Mouse (Mus musculus) cerebellum, adult 18-20 months (tissue): ENCODE data around the gene Rnft2.
A peak's percentile ranks its signal among the peaks of the same experiment; 100 is the strongest.

Experiments used
- DNase-seq, 2 experiments: peaks; one replicate each; pipeline ENCODE4 v3.0.0; 2021

Gene Rnft2

GRCm38 (mm10) chr5:118247378-118247777 lies 2.5 kb upstream of the Rnft2 start:
- DNase-seq = no peak

- peak; percentile 40 to 46 for DNase-seq
These were observed 841 bp upstream of the Rnft2 start for GRCm38 (mm10) chr5:118245606-118246308.

- no peak for DNase-seq
These were observed 5.2 kb downstream of the Rnft2 start for GRCm38 (mm10) chr5:118239671-118240070.

- peak; percentile 79 to 81 for DNase-seq
These were observed 8.0 kb downstream of the Rnft2 start for GRCm38 (mm10) chr5:118236891-118237290.

GRCm38 (mm10) chr5:118230071-118230611 lies 14.8 kb downstream of the Rnft2 start:
- no peak for DNase-seq

DNA sequence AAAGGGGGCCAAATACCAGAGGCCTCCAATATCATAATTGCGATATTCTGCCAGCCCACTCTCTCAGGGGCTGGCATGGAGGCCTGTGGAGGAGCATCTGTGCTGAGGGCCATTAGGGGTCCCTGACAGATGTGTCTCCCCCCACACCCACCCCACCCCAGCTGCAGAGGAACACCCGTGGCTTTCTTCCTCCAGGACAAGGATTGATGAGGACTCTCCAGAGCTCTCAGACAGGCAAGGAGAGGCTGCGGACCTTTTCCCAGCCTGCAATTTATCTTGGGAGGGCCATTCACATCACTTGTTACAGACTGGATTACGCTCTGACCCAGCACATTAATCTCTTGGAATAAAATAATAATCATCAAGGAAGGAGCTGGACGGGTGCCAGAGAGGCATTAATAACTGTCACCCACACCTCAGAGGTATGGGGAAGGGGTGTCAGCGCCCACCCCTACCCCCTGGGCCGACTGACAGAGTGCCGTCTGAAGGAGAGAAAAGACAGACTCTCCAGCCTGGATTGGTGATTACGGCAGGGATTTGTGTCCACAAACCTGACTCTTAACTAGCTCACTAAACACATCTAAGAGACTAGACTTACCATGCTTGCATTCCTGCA lies 21.7 kb downstream of the Rnft2 start:
- no peak for DNase-seq

DNA sequence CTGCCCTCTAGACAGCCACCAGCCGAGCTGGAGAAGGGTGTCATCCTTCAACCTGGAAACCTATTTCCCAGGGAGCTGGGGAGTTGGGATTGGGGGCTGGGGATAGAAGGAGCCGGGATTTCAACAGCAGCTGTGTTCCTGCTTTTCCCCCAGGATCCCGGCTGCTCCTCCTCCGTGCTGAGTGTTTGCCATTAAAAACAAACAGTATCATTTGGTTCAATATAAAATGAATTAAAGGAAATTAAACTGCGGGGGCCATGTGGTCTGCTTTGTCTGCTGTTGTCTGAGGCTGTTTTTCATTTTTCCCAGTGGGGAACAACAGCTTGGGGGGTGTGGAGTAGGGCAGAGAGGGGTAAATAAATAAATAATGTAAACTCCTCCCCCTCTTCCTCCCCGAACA lies 27.5 kb downstream of the Rnft2 start:
- no peak for DNase-seq

GRCm38 (mm10) chr5:118214418-118215154 lies 30.3 kb downstream of the Rnft2 start:
- DNase-seq = peak; percentile 93 to 94

DNA sequence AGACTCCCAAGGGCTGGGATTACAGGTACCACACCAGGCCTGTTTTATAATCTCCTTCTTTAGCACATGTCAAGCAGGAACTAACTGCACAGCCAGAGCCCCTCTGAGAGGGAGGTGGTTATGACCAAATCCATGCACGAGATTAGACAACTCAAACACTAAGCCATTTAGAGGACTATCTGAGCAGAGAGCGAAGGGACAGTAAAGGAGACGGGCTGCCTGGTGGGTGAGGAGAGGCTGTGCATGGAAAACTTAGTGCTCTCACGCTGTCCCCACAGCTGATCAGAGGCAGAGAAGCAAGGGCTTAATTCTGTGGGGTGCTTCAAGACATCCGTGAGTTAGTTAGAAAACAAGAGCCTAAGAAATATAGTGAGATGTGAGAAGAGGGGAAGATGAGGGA lies 30.9 kb downstream of the Rnft2 start:
- no peak for DNase-seq

DNA sequence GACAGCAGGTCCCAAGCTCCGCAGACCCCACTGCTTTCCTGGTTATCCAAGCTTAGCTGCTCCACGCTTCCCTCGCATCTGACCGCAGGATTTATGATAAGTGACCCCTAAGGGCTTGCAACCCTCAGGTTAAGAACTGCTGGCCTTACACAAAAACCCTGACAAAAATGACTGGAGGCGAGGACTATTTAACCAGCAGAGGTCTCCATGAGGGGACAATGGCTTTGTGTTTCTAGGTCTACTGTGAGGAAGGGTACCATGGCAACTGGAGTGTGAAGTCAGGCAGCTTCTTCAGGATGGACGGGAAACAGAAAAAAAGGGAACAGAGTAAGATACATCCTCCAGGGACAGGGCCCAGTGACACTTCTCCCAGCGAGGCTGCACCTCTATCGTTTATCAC lies 39.1 kb downstream of the Rnft2 start:
- no peak for DNase-seq

GRCm38 (mm10) chr5:118204675-118205440 lies 40.1 kb downstream of the Rnft2 start:
- DNase-seq = no peak

DNA sequence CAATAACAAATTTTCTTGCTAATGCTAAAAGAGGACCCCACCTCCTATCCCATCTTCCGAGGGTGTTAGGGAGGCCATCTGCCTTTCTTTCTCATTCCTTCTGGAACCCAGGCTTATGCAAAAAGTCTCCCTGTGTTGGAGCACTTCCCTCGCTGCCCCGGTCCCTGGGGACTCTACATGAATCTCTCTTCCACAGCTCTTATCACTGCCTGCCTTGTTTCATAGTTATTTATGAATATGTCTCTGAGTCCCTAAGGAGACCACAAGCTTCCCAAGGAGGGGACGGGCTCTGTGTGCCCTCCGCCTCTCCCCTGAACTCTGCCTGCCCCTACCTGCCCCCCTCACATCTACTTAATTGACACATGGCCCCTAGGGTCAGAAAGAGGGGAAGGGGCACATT lies 45.2 kb downstream of the Rnft2 start:
- DNase-seq = no peak

DNA sequence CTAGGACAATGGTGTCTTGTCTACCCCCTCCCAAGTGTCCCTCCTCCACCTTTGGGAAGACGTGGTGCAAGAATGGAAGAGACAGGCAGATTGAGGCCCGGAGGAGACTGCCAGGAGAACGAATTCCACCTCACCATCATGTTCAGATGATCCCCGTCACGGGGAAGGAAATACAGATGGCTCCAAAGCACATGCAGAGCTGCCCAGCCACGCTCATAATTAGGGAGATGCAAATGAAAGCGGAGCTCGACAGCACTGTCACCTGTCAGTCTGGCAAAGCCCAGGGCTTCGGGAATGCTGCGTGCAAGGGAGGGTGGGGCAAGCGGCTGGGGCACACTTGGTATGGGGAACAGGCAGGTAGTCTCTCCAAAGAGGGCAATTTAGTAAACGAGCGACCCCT lies 47.5 kb downstream of the Rnft2 start:
- no peak for DNase-seq

- DNase-seq = peak; percentile 38 to 47
These were observed 52.7 kb downstream of the Rnft2 start for GRCm38 (mm10) chr5:118192221-118192620.

GRCm38 (mm10) chr5:118190491-118190890 lies 54.4 kb downstream of the Rnft2 start:
- DNase-seq = no peak

GRCm38 (mm10) chr5:118188356-118188755 lies 56.6 kb downstream of the Rnft2 start:
- DNase-seq = no peak

GRCm38 (mm10) chr5:118186903-118187633 lies 57.8 kb downstream of the Rnft2 start:
- DNase-seq = no peak

- no peak for DNase-seq
These were observed 67.3 kb downstream of the Rnft2 start for GRCm38 (mm10) chr5:118177640-118178039.

- DNase-seq = no peak
These were observed 69.8 kb downstream of the Rnft2 start for GRCm38 (mm10) chr5:118175137-118175536.

GRCm38 (mm10) chr5:118174310-118175009 lies 70.5 kb downstream of the Rnft2 start:
- DNase-seq = no peak

DNA sequence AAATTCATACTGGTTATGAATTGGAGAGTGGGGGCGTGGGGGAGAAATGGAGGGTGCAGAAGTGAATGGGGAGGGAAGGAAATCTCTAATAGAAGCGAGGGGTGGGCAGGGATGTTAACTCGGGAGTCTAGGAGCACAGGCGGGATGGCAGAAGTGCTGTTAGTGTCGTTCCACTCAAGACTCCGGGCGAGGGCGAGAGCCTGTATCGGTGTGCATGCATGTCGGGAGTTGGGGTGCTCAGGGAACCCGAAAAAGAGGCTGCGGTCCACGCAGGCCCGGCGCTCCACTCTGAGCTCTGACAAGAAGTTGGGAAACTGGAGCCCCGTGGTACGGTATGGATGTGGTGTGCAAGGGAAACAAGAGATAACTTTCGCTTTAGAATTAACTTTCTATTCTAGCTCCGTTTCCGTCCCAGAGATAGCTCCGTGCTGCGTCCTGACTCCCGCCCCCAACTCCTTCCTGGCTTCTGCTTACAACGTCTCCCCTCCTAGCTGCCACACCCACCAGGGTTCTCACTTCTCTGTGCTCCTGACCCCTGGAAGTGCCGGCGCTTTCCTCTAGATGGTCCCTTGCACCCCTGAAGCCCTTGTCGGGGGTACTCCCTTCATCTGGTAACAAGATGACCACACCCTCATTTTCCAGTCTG lies 72.7 kb downstream of the Rnft2 start:
- DNase-seq = no peak
